Mouse (Mus musculus) thymus, postnatal 36 days (tissue): ENCODE measurements around the gene Gmeb2.

Source experiments
- DNase-seq, 2 experiments: peaks; one replicate each; pipeline ENCODE4 v3.0.0; 2022; ENCODE audit warnings: mixed read lengths in 2 of 2

Gene Gmeb2

GRCm38 (mm10) chr2:181224994-181225393 lies 62.8 kb downstream of the Gmeb2 start:
- DNase-seq: no peak

DNA sequence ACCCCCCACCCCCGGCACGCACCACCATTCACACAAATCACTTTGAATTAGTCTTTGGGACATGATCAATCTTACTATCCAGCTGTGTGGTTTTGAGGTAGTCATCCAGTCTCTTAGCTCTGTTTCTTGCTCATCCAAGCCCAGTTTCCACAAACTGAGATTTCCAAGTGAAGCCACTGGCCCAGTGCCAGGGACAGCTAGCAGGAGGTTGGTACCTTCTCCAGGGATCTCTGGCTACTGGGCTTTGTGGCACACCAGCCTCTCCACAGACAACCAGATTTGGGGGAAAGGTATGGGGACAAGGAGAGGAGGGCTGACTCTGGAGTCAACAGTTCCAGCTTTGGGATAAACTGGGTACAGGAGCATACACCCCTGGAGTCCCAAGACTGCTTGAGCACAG lies 67.5 kb downstream of the Gmeb2 start:
- DNase-seq: no peak

DNA sequence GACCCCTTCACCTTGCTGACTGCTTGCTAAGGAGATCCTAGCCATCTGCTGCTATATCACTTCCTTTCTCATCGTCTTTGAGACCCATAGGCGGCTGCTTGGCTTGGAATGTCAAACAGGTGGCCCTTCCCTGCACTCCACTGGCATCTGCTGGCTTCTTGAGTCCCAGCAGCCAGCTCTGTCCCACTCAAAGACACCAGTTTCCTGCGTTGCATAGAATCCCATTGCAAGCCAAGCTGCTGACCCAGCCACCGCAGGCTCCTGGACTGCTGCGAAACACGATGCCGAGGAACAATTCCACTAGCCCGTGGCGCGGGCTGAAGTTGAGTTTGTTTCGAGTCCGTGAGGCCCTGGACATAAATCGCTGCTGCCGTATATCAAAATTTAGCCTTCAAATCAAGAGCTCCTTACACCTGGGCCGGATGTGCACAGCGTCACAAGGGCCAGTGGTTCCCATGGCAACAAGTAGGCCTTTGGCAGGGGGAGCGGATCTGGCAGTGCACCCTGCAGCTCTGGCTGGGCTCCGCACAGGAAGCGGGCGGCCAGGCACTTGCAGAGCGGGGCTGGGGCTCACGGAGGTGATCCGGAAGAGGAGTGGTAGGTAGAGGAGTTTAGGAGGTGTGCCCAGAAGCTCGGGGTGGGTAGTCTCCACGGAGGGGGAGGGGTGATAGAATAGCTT lies 68.2 kb downstream of the Gmeb2 start, which contains the start of gene Fndc11:
Fndc11 (plus strand) TSS at position 476 of the 679 bp plus-strand sequence.
- DNase-seq: peak; percentile 88 to 96

DNA sequence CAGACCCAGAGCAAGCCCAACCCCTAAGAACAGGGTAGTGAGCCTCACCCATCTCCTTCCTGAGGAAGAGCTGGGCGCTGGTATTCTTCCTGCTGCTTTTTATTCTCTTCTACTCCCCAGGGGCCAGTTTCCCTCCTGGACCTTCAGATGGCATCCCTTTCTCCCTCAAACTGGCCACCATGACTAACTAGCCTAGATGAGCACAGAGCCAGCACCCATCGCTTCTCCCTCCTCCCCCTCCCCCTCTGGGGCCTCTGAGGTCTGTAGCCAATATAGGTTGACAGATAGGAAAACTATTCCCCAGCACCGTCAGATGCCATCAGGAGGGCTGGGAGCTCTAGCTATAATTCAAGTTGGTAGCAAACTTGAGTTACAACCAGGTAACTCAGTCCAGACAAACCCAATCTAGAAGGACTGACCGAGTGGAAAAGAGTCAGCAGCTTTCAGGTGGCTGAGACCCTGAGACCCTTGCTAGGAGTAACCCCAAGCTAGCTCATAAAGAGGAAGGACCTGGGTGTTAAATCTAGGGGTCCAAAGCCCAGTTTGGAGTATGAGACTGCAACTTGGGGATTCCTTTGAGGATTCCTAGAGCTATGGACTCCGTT lies 68.9 kb downstream of the Gmeb2 start:
- DNase-seq: no peak

GRCm38 (mm10) chr2:181216037-181216436 lies 71.8 kb downstream of the Gmeb2 start:
- DNase-seq: no peak

GRCm38 (mm10) chr2:181213021-181213445 lies 74.8 kb downstream of the Gmeb2 start, which contains the start of gene Srms:
TSS of gene Srms (minus strand) at chr2:181213185.
- peak; percentile 38 to 46 for DNase-seq

DNA sequence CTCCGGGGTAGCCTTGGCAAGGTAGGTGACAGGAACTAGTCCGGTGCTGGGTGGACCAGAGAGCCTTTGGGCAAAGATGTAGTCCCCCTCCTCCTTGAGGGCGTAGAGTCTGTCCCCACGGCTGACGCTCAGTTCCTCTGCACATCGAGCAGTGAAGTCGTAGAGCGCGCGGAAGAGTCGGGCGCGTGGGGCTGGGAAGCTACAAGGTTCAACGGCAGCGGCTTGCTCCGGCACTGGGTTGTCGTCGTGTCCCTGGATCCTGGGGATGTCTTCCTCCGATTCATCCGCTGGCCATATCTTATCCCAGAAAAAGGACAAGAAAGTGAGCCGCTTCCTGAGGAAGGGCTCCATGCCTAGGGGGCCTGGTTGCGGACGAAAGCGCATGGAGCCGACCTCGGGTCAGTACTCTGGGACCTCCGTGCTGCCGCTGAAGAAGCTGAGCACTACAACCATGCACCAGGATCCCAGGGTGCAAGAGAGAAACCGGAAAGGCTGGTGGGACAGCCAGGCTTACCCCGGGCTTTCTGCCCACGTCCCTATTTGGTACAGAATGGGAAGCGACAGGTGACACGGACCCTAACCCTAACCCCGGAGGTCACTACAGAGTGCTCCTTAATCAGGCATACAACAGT lies 75.3 kb downstream of the Gmeb2 start:
- DNase-seq: no peak

DNA sequence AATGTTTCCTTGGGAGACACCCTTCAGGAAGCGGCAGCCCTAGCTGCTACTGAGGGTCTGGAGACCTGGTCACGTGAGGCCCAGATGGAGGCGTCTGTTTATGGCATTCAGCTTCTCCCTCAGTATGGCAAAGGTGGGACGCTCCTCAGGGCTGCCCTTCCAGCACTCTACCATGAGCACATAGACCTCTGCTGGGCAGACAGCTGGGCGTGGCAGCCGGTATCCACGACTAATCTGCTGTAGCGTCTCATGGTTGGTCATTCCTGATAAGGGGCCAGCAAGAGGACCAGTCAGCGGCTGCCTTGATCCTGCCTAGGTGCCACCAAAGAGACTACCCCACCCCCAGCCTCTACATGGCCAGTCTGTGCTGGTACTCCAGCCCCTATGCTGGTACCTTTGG lies 81.7 kb downstream of the Gmeb2 start:
- no peak for DNase-seq

DNA sequence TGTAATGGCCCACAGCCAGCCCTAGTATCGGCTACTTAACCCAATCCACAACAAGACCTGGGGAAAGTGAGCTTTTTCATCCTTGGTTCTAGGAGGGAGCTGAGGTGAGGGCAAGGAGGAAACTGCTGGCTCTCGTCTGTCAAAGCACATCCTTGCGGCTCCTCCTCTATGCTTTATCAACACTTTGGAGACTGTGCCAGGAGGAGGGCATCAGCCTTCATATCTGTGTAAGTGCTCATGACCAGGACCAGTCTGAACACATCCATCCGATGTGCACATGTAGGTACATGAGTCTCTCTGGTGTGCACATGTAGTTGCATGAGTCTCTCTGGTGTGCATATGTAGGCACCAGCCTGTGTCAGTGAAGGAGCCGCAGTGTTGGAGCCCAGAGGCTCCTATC lies 82.2 kb downstream of the Gmeb2 start:
- DNase-seq: no peak

DNA sequence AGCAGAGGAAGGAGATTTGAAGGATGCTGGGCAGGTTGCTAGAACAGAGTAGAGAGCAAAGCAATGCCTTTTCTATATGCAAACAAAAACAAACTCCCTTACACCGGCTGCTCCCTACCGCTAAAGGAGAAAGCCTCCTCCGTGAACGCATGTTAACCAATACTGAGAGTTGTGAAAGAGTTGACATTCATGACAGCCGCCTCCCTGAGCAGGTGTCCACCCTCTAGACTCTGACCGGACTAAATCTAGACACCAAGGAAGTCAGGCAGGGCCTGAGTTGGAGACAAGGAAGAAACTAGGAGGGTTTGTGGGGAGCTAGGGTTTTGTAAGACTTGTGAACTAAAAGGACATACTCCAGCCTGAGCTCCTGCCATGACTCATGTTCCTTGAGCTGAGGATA lies 84.9 kb downstream of the Gmeb2 start:
- DNase-seq: no peak

DNA sequence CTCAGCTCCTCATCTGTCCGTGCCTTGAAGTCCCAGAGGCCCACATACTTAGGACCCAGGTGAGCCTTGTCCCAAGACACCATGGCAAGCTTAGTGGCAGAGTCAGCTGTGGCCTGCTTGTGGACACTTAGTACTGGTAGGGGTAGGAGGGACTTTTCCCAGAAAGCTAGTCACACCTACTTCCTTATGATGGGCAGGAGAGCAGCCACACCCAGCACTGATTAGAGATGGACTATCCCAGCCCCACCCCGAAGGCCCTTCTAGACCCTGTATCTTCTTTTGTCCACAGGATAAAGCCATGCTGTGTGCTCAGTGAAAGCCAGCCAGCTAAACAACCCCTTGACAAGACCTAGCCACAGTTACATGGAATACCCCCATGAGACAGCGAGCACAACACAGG lies 85.4 kb downstream of the Gmeb2 start, which contains the start of gene Ptk6:
Ptk6 (minus strand) TSS at position 368 of the 400 bp plus-strand sequence.
- no peak for DNase-seq

GRCm38 (mm10) chr2:181201606-181202005 lies 86.2 kb downstream of the Gmeb2 start:
- no peak for DNase-seq
